Mouse (Mus musculus): ENCODE results near the gene Dlgap1.
"Not testable (repeated sequence)": the region's sequence is repeated elsewhere in the genome, so short reads cannot be mapped to it uniquely, and the experiment has no call there.

The Dlgap1 gene

DNA sequence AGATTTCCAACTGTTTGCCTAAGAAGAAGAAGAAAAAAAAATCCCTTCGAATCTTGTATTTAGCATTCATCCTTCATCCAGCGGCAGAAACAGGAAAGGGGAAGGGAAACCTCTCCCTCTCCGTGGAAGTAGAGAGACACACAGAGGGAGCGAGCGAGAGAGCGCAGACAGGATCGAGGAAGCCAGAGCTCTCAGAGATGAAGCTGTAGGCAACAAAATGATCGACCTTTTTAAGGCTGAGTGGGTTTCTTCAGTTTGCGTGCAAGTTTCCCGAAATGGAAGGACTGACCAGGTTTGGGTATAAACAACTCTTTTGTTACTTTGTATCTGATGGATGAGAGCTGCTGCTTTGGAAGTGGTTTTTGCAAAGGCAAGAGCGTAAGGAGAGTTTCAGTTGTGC is 553.1 kb downstream of the Dlgap1 start:
- DNase-seq (ENCODE audit: low spot score in 2 of 2) = peak; percentile 62 to 66

- no peak for DNase-seq (ENCODE audit: low spot score in 2 of 2)
These were observed 557.1 kb downstream of the Dlgap1 start for GRCm38 (mm10) chr17:70525990-70526389.

- DNase-seq (ENCODE audit: low spot score in 2 of 2) = peak in 1 of 2 experiments; percentile 69
These were observed 558.2 kb downstream of the Dlgap1 start for GRCm38 (mm10) chr17:70527101-70527500.

GRCm38 (mm10) chr17:70528196-70529187 is 559.6 kb downstream of the Dlgap1 start:
- peak in 1 of 2 experiments; percentile 42 for DNase-seq (ENCODE audit: low spot score in 2 of 2)

GRCm38 (mm10) chr17:70534321-70534720 is 565.4 kb downstream of the Dlgap1 start:
- no peak for DNase-seq (ENCODE audit: low spot score in 2 of 2)

DNA sequence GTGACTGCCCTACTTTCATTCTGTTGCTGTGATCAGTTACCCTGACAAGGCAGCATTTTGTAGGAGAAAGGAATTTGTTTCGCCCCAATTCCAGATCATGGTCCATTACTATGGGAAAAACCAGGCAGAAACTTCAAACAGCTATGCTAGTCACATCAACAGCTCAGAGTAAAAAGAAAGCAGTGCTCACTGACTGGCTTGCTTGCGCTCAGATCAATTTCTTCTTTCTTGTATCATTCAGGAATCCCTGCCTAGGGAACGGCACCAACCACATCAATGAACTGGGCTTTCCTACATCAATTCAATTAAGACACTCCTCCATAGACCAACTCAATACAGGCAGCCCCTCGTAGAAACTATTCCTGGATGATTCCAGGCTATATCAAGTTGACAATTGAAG is 572.9 kb downstream of the Dlgap1 start:
- no peak for DNase-seq (ENCODE audit: low spot score in 2 of 2)

GRCm38 (mm10) chr17:70550793-70551192 is 581.9 kb downstream of the Dlgap1 start:
- DNase-seq (ENCODE audit: low spot score in 2 of 2) = no peak

DNA sequence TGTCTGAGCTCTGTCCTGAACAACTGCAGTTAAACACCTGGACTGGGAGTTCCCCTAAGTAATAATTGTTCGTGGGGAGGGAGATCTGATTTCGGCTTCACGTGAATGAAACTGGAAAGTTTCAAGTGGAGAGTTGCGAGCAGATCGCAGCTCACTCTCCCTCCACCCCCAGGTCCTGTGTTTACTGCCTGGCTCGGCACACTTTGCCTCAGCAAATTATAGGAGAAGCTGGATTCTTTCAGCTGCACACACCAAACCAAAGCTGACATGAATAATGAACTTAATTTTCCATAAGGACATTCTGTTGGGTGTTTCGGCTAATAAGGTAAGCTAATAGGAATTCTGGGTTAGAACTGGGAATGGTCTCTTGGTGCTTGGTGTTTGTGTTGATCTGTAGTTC is 592.7 kb downstream of the Dlgap1 start:
- no peak for DNase-seq (ENCODE audit: low spot score in 2 of 2)

- DNase-seq (ENCODE audit: low spot score in 2 of 2) = peak in 1 of 2 experiments; percentile 53
These were observed 602.0 kb downstream of the Dlgap1 start for GRCm38 (mm10) chr17:70570848-70571247.

DNA sequence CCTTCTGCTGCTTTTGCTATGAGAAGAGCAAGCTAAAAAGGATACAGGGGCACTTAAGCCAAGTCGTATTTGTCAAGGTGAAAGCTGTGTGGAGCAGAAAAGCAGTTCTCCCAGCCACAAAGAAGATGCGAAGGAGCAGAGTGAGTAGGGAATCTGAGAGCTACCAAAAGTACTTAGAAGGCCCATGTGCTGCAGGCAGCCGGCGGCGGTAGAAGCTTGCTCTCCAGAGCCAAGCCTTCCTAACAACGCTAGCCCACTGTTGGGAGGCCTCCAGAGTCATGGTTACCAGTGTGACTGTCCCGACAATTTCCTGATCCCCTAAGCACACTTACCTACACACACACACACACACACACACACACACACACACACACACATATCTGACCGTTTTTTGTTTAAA is 614.2 kb downstream of the Dlgap1 start:
- no peak for DNase-seq (ENCODE audit: low spot score in 2 of 2)

DNA sequence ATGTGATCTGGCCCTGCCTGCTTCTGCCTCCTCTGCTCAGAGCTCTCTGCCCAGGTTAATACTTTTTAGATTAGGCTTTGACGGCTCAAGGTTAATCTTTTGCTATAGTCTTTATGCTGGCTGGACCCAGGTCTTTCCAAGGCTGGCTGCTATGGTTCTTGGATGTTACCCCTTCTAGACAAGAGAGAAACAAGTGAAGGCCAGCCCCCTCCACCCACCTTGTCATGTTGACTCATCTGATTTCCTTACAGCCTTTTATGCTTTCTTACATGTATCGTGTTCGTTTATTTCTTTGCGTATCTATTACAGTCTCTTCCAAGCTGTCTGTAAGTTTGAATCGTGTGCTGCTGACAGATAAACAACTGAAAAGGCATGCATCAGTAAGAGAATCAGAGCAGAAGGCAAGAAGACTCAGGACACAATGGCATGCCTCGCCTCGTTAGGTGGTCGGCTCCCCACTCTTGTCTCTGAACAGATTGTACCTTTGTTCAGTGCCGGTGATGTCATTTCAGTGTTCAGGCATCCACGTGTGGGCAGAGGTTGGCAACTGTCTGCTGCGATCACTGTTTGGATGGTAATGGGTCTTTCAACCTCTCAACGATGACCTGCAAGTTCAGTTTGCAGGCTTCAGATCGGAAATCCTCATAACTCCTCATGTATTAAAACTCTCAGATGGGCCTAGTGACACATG is 618.0 kb downstream of the Dlgap1 start:
- DNase-seq (ENCODE audit: low spot score in 2 of 2) = no peak

DNA sequence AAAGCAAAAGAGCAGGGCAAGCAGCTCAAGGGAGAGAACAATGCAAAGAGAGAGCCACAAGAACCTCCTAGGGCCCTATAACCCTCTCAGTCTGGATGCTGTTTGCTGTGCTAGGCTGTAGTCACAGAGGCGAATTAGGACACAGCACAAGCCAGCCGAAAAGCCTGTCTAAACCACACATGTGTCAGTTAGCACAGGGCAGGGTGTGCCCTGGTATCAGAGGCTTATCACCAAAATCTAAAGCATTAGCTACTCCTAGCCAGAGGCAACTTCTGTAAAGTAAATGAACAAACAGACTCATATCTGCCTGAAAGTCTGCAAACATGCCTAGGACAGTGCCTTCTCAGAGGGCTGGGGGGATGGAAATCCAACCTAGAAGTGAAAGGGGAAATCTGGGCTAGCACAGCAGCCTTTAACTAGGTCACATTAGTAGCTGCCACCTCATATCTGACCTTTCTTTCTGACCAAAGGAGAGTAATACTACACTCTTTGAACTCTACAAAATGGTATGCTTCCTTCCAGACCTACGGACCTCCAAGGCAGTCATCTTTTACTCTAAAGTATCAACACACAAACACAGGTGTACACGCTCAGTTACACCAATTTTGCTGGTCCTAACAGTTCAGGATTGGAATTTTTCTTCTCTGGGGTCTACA is 619.2 kb downstream of the Dlgap1 start:
- not testable (repeated sequence) for DNase-seq (ENCODE audit: low spot score in 2 of 2)

DNA sequence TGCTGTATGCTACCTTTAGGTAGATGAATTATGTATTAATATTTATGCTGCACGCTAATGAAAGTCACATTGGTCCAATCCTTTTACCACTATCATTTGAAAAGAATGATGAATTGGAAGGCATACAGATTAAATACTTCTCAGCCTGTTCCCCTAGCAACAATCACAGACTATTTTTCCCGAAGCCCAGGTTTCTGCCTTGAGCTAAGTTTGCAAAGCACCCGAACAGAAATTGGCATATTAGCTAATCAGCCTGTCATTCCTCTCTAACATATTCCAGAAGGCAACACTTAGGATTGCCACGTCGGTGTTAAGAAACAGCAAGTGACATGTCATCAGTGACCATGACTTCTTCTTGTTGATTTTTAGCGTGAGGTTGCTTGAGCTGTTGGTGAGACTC is 619.8 kb downstream of the Dlgap1 start:
- DNase-seq (ENCODE audit: low spot score in 2 of 2) = no peak

- no peak for DNase-seq (ENCODE audit: low spot score in 2 of 2)
These were observed 620.3 kb downstream of the Dlgap1 start for GRCm38 (mm10) chr17:70589140-70589539.

DNA sequence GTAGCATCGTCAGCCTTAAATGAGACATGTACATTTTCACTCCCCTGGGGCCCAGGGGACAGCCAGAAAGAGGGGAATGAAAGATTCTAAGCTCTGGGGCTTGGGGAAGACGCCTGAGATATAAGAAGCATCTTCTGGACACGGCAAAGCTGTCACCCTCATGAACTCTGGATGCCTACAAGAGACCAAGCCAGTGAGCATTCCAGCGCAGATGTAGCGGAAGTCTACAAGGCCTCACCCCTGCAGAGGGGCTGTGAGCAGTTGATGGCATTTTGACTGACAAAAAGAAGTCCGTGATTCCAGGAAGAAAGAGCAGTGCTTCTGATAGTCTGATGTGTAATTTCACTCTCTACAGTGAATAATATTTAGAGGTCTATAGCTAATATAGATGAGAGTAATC is 621.6 kb downstream of the Dlgap1 start:
- no peak for DNase-seq (ENCODE audit: low spot score in 2 of 2)

DNA sequence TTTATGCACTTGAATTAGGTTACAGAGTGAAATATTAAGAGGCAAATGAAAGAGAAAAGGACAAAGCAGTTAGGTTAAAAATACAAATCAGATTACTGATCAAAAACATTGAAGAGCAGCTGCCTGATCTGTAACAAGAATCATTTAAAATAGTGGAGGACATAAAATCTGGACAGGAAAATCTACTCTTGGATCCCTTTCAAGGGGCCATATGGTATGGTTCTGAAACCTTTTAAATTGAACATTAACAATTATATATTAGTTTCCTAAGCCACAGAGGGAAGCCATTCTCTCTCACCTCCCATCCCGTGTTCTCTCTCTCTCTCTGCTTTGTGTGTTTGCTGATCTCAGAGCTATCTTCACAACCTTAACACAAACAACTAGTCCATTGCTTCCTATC is 625.4 kb downstream of the Dlgap1 start:
- DNase-seq (ENCODE audit: low spot score in 2 of 2) = no peak

GRCm38 (mm10) chr17:70596326-70596725 is 627.5 kb downstream of the Dlgap1 start:
- no peak for DNase-seq (ENCODE audit: low spot score in 2 of 2)

DNA sequence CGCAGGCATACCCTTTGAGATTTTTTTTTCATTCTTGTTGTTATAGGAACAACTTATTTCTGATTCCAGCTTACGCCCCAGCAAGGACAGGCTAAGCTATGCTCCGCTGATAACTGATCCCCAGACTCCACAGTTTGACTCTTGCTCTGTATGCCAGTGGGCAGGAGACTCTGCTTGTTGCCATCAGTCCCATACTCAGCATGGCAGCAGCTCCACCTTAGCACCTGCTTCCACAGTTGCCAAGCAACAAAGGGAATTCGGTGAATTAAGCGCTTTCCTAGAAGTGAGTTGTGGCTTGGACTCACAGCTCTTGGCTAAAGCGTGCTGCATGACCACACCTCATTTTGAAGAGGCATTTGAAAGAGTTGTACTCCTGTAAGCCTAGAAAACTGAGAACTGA is 631.6 kb downstream of the Dlgap1 start:
- no peak for DNase-seq (ENCODE audit: low spot score in 2 of 2)

GRCm38 (mm10) chr17:70602051-70602450 is 633.2 kb downstream of the Dlgap1 start:
- no peak for DNase-seq (ENCODE audit: low spot score in 2 of 2)

GRCm38 (mm10) chr17:70605659-70606058 is 636.8 kb downstream of the Dlgap1 start:
- no peak for DNase-seq (ENCODE audit: low spot score in 2 of 2)

DNA sequence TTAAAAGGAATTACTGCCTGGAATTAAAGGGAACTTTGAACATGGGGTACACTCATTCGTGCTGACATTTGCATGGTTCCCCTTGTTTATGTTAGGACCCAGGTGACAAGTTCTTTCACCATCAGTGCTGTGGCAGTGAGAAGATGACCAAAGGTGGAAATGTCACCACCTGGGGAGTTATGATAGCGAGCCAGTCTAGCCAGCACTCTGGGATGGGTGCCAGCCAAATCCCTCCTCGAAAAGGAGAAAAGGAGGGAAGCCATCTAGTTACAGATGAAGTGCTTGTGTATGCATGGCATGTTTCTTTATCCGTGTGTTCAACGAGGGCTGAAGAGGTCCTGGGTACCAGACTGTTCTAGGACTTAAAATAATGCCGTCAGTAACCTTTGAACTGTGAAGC is 643.3 kb downstream of the Dlgap1 start:
- no peak for DNase-seq (ENCODE audit: low spot score in 2 of 2)

- DNase-seq (ENCODE audit: low spot score in 2 of 2) = no peak
These were observed 645.0 kb downstream of the Dlgap1 start for GRCm38 (mm10) chr17:70613897-70614296.
